Mouse (Mus musculus) natural killer cell, adult 2 months (primary cell): ENCODE data around the gene Gfod1.
A peak's percentile ranks its signal among the peaks of the same experiment; 100 is the strongest.

Experiments
- DNase-seq, 2 experiments: peaks; one replicate each; pipeline ENCODE4 v3.0.0; 2022; ENCODE audit warnings: low spot score in 2 of 2

Gfod1 gene

GRCm38 (mm10) chr13:43299171-43299570, 4.8 kb downstream of the Gfod1 start:
- DNase-seq: no peak

GRCm38 (mm10) chr13:43297526-43297925, 6.4 kb downstream of the Gfod1 start:
- DNase-seq: no peak

- DNase-seq: no peak
Observed at GRCm38 (mm10) chr13:43296140-43296805, 7.7 kb downstream of the Gfod1 start.

GRCm38 (mm10) chr13:43295684-43296083, 8.3 kb downstream of the Gfod1 start:
- DNase-seq: peak; percentile 28 to 58

GRCm38 (mm10) chr13:43294957-43295590, 8.9 kb downstream of the Gfod1 start:
- peak; percentile 27 to 31 for DNase-seq

- no peak for DNase-seq
Observed at GRCm38 (mm10) chr13:43292892-43293291, 11.1 kb downstream of the Gfod1 start.

GRCm38 (mm10) chr13:43289076-43289475, 14.9 kb downstream of the Gfod1 start:
- no peak for DNase-seq

GRCm38 (mm10) chr13:43288444-43288843, 15.5 kb downstream of the Gfod1 start:
- DNase-seq: no peak

GRCm38 (mm10) chr13:43288026-43288425, 15.9 kb downstream of the Gfod1 start:
- DNase-seq: no peak

GRCm38 (mm10) chr13:43286836-43287235, 17.1 kb downstream of the Gfod1 start:
- no peak for DNase-seq

GRCm38 (mm10) chr13:43284711-43285151, 19.2 kb downstream of the Gfod1 start:
- DNase-seq: no peak

- DNase-seq: no peak
Observed at GRCm38 (mm10) chr13:43273906-43274305, 30.1 kb downstream of the Gfod1 start.

GRCm38 (mm10) chr13:43272303-43273135, 31.5 kb downstream of the Gfod1 start:
- no peak for DNase-seq

GRCm38 (mm10) chr13:43271481-43271880, 32.5 kb downstream of the Gfod1 start:
- no peak for DNase-seq

GRCm38 (mm10) chr13:43270220-43270597, 33.8 kb downstream of the Gfod1 start:
- DNase-seq: no peak

- DNase-seq: no peak
Observed at GRCm38 (mm10) chr13:43269460-43270219, 34.3 kb downstream of the Gfod1 start.

- DNase-seq: peak; percentile 93 to 96
Observed at GRCm38 (mm10) chr13:43268539-43269327, 35.2 kb downstream of the Gfod1 start.

GRCm38 (mm10) chr13:43267902-43268301, 36.1 kb downstream of the Gfod1 start:
- no peak for DNase-seq

GRCm38 (mm10) chr13:43267216-43267615, 36.8 kb downstream of the Gfod1 start:
- DNase-seq: no peak

GRCm38 (mm10) chr13:43266333-43266732, 37.6 kb downstream of the Gfod1 start:
- no peak for DNase-seq

GRCm38 (mm10) chr13:43265116-43265515, 38.9 kb downstream of the Gfod1 start:
- no peak for DNase-seq
